Mouse (Mus musculus) kidney, embryonic 14.5 days (tissue): Measurements from ENCODE around the gene Atxn2l. TPM values are rescaled to one million over a fixed set of nuclear protein-coding genes. Genes with fewer than 3 reads are reported as not detected.
A peak's percentile ranks its signal among the peaks of the same experiment; 100 is the strongest.

Experiments used
- ATAC-seq: fragments of 200-750 bp; cut with Nextera tagmentation; 2 replicates; pipeline ENCODE4 v1.8.0; 2017; ENCODE audit warnings: moderate number of reproducible peaks, mild to moderate bottlenecking, moderate TSS enrichment, moderate library complexity; ENCODE audit not compliant: low FRiP score, low TSS enrichment
- H3K27ac ChIP-seq: fragments of 300-500 bp; sonication (generic); 2 replicates; pipeline ENCODE4 v1.5.1; 2014; ENCODE audit warnings: low read depth, mild to moderate bottlenecking, low read length, moderate library complexity, mixed read lengths
- H3K27me3 ChIP-seq: fragments of 300-500 bp; sonication (generic); 2 replicates; pipeline ENCODE4 v1.6.1; 2014; ENCODE audit warnings: mild to moderate bottlenecking, low read length; ENCODE audit not compliant: control insufficient read depth, insufficient read depth
- H3K36me3 ChIP-seq: fragments of 300-500 bp; sonication (generic); 2 replicates; pipeline ENCODE4 v1.6.1; 2014; ENCODE audit warnings: low read length, mixed read lengths; ENCODE audit not compliant: control insufficient read depth, insufficient read depth
- H3K4me1 ChIP-seq: fragments of 300-500 bp; sonication (generic); 2 replicates; pipeline ENCODE4 v1.6.1; 2014; ENCODE audit warnings: low read length, mixed read lengths; ENCODE audit not compliant: control insufficient read depth, insufficient read depth
- H3K4me2 ChIP-seq: fragments of 300-500 bp; sonication (generic); replicated peaks from 2 replicates; pipeline ENCODE4 v1.6.1; 2014; ENCODE audit warnings: low read depth, mild to moderate bottlenecking, low read length
- H3K4me3 ChIP-seq: fragments of 300-500 bp; sonication (generic); 2 replicates; pipeline ENCODE4 v1.5.1; 2014; ENCODE audit warnings: mild to moderate bottlenecking, low read length
- H3K9ac ChIP-seq: fragments of 300-500 bp; sonication (generic); 2 replicates; pipeline ENCODE4 v1.6.1; 2014; ENCODE audit warnings: low read depth, mild to moderate bottlenecking, low read length, moderate library complexity
- H3K9me3 ChIP-seq: fragments of 300-500 bp; sonication (generic); 2 replicates; pipeline ENCODE4 v1.6.1; 2016; ENCODE audit warnings: low read length; ENCODE audit not compliant: control insufficient read depth
- WGBS: fragments of 180-500 bp; shearing (Covaris S2); extraction: QIAGEN DNeasy Blood & Tissue Kit; methylation state at CpG from one replicate; pipeline ENCODE4 v1.1.7; 2014; 5-methylcytosine and 5-hydroxymethylcytosine counted together
- polyA plus RNA-seq: library from polyadenylated mRNA; unstranded; fragments of >200 nt; fragmentation: Nextera tagmentation; extraction: Ambion mirVana; gene quantifications from 2 replicates; pipeline ENCODE4 v1.2.1, GENCODE M21; 2014

The Atxn2l gene
- polyA plus RNA-seq, 1 experiment from 2014 or later, result 59.7 TPM

DNA sequence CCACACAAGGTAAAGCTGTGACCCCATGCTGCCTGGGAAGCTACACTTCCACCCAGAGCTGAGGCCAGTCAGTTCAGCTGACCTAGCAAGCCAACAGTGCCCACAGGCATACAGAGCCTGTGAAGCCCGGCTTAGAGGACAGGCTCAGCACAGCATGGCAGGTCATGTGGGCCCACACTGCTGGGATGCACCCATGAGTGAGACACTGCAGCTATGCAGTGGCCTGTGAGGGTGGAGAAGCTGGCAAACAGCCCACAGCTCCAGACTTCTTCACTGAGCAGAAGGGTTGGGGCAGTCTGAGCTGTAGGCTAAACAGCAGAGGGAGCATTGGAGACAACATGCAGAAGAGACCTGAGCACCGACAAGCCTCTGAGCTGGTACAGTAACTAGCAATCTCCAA lies 16.3 kb upstream of the Atxn2l start:
- 70% methylated on average over 2 of the region's 2 CpGs for WGBS
- H3K4me1 ChIP-seq, result no peaks in the 10 kb centered on the region
- H3K4me2 ChIP-seq, result no peak overlapping the region
- H3K36me3 ChIP-seq, result no peaks in the 10 kb centered on the region
- H3K27ac ChIP-seq, result no peak overlapping the region
- no peak overlapping the region for H3K4me3 ChIP-seq
- no peaks in the 10 kb centered on the region for H3K9me3 ChIP-seq
- no peak for ATAC-seq
- no peaks in the 10 kb centered on the region for H3K27me3 ChIP-seq
- H3K9ac ChIP-seq, result no peak overlapping the region

DNA sequence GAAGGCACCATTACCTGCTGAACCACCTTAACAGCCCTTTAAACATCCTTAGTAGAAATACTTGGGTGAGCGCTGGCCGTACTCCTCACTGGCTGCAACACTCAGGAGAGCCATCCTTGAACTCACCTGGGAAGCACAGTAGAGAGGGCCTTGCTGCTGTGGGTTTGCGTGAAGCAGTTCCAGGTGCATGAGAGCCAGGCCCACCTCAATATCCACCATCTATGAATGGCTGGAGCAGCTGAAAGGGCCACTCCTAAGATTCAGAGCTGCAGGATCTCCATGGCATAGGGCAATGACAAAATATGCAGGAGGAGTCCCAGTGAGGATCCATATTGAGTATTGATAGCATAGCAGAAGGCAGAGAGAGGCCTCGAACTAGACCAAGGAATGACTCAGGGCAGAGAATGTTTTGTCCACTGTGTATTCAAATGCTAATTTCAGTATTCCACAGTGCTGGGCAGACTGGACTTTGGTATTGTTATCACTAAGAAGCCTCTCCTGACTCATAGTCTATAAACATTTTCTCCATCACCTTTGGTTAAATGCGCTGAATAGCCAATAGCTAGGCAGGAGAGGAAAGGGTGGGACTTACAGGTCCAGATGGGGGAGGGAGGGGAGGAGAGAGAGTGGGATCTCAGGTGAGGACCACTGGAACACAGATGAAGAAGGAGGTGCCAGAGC lies 15.2 kb upstream of the Atxn2l start:
- H3K4me2 ChIP-seq, result no peak overlapping the region
- no peak for ATAC-seq
- H3K9me3 ChIP-seq, result no peaks in the 10 kb centered on the region
- H3K4me1 ChIP-seq, result no peaks in the 10 kb centered on the region
- no peak overlapping the region for H3K4me3 ChIP-seq
- no peaks in the 10 kb centered on the region for H3K36me3 ChIP-seq
- no peak overlapping the region for H3K9ac ChIP-seq
- WGBS, result 89% methylated on average over 5 of the region's 5 CpGs
- no peaks in the 10 kb centered on the region for H3K27me3 ChIP-seq
- H3K27ac ChIP-seq, result no peak overlapping the region

DNA sequence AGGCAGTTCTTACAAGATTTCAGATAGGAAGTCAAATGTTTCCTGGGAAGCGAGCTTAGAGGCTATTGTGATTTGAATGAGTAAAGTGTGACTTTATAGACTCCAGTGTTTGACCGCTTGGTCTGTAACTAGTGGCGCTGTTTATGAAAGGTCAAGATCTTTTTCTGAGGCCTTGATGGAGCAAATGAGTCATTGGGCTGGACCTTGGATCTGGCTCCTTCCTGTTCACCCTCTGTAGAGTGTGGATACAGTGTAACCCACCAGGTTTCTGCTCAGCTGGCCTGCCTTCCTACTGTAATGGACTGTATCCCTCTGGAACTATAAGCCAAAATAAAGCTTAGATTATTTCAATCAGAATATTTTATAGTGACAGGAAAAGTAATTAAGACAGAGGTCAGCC lies 8.1 kb upstream of the Atxn2l start:
- Histone ChIP-seq H3K36me3 (no peaks in the 10 kb centered on the region), H3K27ac (no peak overlapping the region), H3K4me2 (no peak overlapping the region), H3K4me1 (no peaks in the 10 kb centered on the region), H3K9ac (no peak overlapping the region), H3K4me3 (no peak overlapping the region), H3K27me3 (no peaks in the 10 kb centered on the region), H3K9me3 (no peaks in the 10 kb centered on the region)
- 84% methylated on average over 3 of the region's 3 CpGs for WGBS
- no peak for ATAC-seq

DNA sequence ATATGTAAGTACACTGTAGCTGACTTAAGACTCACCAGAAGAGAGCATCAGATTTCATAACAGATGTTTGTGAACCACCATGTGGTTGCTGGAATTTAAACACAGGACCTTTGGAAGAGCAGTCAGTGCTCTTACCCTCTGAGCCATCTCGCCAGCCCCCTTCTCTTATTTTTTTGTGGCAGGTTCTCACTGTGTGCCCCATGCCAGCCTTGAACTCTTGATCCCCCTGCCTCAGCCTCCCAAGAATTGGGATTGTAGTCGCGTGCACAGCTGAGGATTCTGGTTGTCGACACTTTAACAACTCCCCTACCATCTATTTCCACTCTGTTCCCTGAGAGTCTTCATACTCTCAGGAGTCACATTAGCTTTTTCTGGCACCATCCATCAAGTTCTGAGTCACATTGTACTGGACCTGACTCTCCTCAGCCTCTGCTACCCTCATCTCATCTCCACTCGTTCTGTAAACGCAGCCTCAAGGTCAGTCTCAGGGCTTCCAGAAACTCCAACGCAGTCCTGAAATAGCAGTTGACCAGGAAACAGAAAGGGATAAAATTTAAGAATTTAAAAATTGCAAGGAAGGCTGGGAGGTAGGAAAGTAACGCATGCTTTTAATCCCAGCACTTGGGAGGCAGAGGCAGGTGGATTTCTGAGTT lies 4.0 kb upstream of the Atxn2l start:
- Histone ChIP-seq H3K36me3 (no peaks in the 10 kb centered on the region), H3K4me3 (no peak overlapping the region), H3K9me3 (no peaks in the 10 kb centered on the region), H3K9ac (no peak overlapping the region), H3K4me1 (no peaks in the 10 kb centered on the region), H3K27ac (no peak overlapping the region), H3K4me2 (no peak overlapping the region), H3K27me3 (no peaks in the 10 kb centered on the region)
- ATAC-seq, result no peak
- 79% methylated on average over 8 of the region's 8 CpGs for WGBS

DNA sequence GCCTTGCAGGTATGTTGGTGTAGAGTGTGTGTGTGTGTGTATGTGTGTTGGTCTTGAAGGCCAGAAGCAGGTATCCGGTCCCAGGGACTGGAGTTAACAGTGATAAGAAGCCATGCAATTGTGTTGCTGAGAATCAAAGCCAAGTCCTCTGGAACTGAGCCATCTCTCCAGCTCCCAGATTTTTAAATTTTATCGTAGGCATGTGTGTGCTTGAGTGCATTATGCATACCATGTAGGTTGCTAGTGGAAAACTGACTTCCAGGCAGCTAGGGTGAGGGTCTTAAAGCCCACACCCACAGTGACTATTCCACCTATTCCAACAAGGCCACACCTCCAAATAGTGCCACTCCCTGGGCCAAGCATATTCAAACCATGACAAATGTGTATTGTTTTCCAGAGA lies 1.7 kb upstream of the Atxn2l start:
- no peak for ATAC-seq
- H3K27me3 ChIP-seq, result no peaks in the 10 kb centered on the region

DNA sequence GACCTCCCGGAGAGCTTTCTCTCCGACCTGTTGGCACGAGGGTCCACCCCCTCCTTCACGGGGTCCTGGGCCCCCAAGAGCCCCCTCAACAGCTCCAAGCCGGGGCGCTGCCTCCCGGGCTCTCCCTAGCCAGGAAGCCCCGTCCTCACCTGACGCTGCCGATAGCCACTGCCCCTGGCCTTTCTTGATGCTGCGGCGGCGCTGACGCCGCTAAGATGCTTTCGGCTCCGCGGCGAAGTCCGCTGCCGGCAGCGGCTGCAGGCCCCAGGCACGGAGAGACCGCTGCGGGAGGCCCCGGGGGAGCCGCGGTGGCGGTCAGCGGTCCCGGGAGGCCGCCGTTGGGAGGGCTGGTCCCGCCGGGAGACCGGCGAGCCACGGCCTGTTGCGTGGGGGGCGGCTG lies 486 bp downstream of the Atxn2l start:
- Histone ChIP-seq H3K4me1 (no peaks in the 10 kb centered on the region; the same call in 1 of the 2 replicates), H3K4me2 (peak overlapping the region; percentile 35), H3K27me3 (no peaks in the 10 kb centered on the region), H3K9ac (peak overlapping the region; percentile 100), H3K9me3 (no peaks in the 10 kb centered on the region), H3K4me3 (peak overlapping the region; percentile 100), H3K27ac (peak overlapping the region; percentile 100), H3K36me3 (peaks cover 36% of the 10 kb centered on the region)
- 0% methylated on average over 40 of the region's 40 CpGs for WGBS
- no peak for ATAC-seq

More for the DNA sequence above, 1.7 kb upstream of the Atxn2l start:
- H3K9me3 ChIP-seq, result no peaks in the 10 kb centered on the region
- no peak overlapping the region for H3K4me2 ChIP-seq
- 92% methylated on average over 2 of the region's 2 CpGs for WGBS
- H3K4me3 ChIP-seq, result no peak overlapping the region
- no peak overlapping the region for H3K9ac ChIP-seq
- no peak overlapping the region for H3K27ac ChIP-seq
- peaks cover 14% of the 10 kb centered on the region for H3K36me3 ChIP-seq
- no peaks in the 10 kb centered on the region; the same call in 1 of the 2 replicates for H3K4me1 ChIP-seq

DNA sequence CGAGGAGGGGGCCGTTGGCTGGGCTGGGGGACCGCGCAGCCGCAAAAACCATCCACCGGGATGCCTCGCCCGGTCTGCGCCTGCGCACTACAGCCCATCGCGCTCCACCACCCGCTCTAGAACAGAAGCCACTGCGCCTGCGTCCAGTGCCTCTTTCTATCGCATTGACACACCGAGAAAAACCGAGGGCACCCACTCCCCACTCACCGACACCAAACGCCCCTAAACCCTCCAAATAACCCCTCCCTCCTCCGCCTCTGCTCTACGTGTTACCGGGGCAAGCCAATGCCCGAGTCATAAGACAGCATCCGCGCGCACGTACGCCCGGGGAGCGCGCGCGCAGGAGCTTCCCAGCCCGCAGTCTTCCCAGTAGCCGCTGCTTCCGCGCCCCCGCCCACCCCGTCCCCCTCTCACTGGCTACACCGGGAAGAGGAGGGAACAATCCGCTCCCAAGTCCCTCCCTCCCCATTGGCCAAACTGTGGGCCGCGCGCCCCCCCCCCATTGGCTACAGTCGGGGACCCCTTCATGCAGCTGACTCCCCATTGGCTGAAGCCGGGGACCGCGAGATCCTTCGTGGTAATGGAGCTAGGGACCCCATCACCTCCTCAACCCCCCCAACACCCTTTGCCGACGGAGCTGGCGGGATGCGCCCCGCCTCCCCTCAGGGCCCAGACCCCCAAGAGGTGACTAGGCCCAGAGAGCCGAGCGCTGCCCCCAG lies 1.1 kb downstream of the Atxn2l start:
- Histone ChIP-seq H3K9ac (peak overlapping the region; percentile 100), H3K4me3 (peak overlapping the region; percentile 100), H3K4me1 (no peaks in the 10 kb centered on the region; the same call in 1 of the 2 replicates), H3K9me3 (no peaks in the 10 kb centered on the region), H3K36me3 (peaks cover 41% of the 10 kb centered on the region), H3K27me3 (no peaks in the 10 kb centered on the region), H3K4me2 (peak overlapping the region; percentile 72), H3K27ac (peak overlapping the region; percentile 100)
- ATAC-seq, result peak; percentile 94
- under 1% methylated on average over 50 of the region's 57 CpGs for WGBS

DNA sequence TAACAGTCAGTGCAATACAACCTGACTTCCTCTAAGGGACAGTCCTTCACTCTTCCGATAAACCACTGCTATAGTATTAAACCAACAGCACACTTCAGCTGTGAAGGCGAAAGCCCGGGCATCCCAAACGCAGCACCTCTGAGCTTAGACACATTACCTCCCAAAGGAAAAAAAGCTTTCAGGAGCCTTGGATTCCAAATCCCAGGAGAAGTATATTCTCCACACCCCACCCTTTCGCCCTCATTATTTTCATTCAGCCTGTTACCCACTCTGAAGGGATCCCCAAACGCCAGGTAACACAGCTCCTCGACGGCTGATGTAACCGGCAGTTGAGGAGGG lies 1.6 kb downstream of the Atxn2l start:
- ATAC-seq, result no peak
- 6% methylated on average over 9 of the region's 9 CpGs for WGBS
- Histone ChIP-seq H3K27me3 (no peaks in the 10 kb centered on the region), H3K27ac (peak overlapping the region; percentile 89), H3K9me3 (no peaks in the 10 kb centered on the region), H3K4me2 (peak overlapping the region; percentile 72), H3K36me3 (peaks cover 47% of the 10 kb centered on the region), H3K4me1 (no peaks in the 10 kb centered on the region; the same call in 1 of the 2 replicates), H3K9ac (peak overlapping the region; percentile 100), H3K4me3 (peak overlapping the region; percentile 100)

DNA sequence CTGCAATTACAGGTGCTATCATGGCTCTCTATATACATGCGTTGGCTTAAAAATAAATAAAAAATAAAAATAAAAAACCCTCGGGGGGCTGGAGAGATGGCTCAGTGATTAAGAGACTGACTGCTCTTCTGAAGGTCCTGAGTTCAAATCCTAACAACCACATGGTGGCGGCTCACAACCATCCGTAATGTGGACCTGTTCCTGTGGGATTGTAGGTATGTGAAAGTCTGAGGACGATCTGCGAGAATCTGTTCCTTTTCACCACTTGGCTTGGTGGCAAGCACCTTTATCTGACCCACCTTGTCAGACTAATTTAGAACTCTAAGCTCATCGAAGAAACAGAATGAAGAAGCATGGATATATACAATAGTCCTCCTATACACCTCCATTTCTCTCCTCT lies 3.8 kb downstream of the Atxn2l start:
- 95% methylated on average over 7 of the region's 7 CpGs for WGBS
- Histone ChIP-seq H3K9ac (no peak overlapping the region), H3K4me3 (no peak overlapping the region)

More for the DNA sequence above, 3.8 kb downstream of the Atxn2l start:
- Histone ChIP-seq H3K27me3 (no peaks in the 10 kb centered on the region), H3K4me1 (no peaks in the 10 kb centered on the region; the same call in 1 of the 2 replicates), H3K4me2 (no peak overlapping the region), H3K36me3 (peaks cover 69% of the 10 kb centered on the region), H3K27ac (no peak overlapping the region), H3K9me3 (no peaks in the 10 kb centered on the region)
- no peak for ATAC-seq
